Mouse (Mus musculus) R1 (cell line): ENCODE data around the gene Nos1ap.
A peak's percentile ranks its signal among the peaks of the same experiment; 100 is the strongest.

ENCODE experiments used
- DNase-seq: peaks from one replicate; pipeline ENCODE4 v3.0.0-alpha.2; 2018; ENCODE audit warnings: low read depth, low spot score

Gene Nos1ap

GRCm38 (mm10) chr1:170416206-170416605 lies 173.5 kb downstream of the Nos1ap start:
- DNase-seq, result no peak

- DNase-seq, result no peak
These were observed 174.3 kb downstream of the Nos1ap start for GRCm38 (mm10) chr1:170415395-170415794.

GRCm38 (mm10) chr1:170410402-170411191 lies 179.1 kb downstream of the Nos1ap start:
- no peak for DNase-seq

- DNase-seq, result no peak
These were observed 180.6 kb downstream of the Nos1ap start for GRCm38 (mm10) chr1:170409091-170409490.

- DNase-seq, result no peak
These were observed 182.7 kb downstream of the Nos1ap start for GRCm38 (mm10) chr1:170406921-170407320.

- DNase-seq, result no peak
These were observed 184.5 kb downstream of the Nos1ap start for GRCm38 (mm10) chr1:170405152-170405551.

GRCm38 (mm10) chr1:170402682-170403081 lies 187.0 kb downstream of the Nos1ap start:
- no peak for DNase-seq

GRCm38 (mm10) chr1:170398866-170399265 lies 190.8 kb downstream of the Nos1ap start:
- no peak for DNase-seq

- DNase-seq, result no peak
These were observed 194.6 kb downstream of the Nos1ap start for GRCm38 (mm10) chr1:170395101-170395500.

- no peak for DNase-seq
These were observed 195.0 kb downstream of the Nos1ap start for GRCm38 (mm10) chr1:170394641-170395040.

- peak; percentile 52 for DNase-seq
These were observed 196.6 kb downstream of the Nos1ap start for GRCm38 (mm10) chr1:170392771-170393728.

- DNase-seq, result no peak
These were observed 202.3 kb downstream of the Nos1ap start for GRCm38 (mm10) chr1:170387180-170387912.

- DNase-seq, result no peak
These were observed 204.2 kb downstream of the Nos1ap start for GRCm38 (mm10) chr1:170385416-170385815.

GRCm38 (mm10) chr1:170383530-170383929 lies 206.1 kb downstream of the Nos1ap start:
- DNase-seq, result peak; percentile 39

GRCm38 (mm10) chr1:170381457-170381856 lies 208.2 kb downstream of the Nos1ap start:
- DNase-seq, result peak; percentile 18

GRCm38 (mm10) chr1:170380505-170380904 lies 209.2 kb downstream of the Nos1ap start:
- DNase-seq, result peak; percentile 77

- no peak for DNase-seq
These were observed 213.9 kb downstream of the Nos1ap start for GRCm38 (mm10) chr1:170375721-170376120.

GRCm38 (mm10) chr1:170373750-170374149 lies 215.9 kb downstream of the Nos1ap start:
- no peak for DNase-seq

- no peak for DNase-seq
These were observed 218.4 kb downstream of the Nos1ap start for GRCm38 (mm10) chr1:170371191-170371792.

- no peak for DNase-seq
These were observed 220.8 kb downstream of the Nos1ap start for GRCm38 (mm10) chr1:170368864-170369263.

- DNase-seq, result no peak
These were observed 222.5 kb downstream of the Nos1ap start for GRCm38 (mm10) chr1:170366981-170367700.
